Mouse (Mus musculus): ENCODE measurements around the gene Nkx3-2.

- TF ChIP-seq GATA1 (IDR thresholded peaks at IDR 0.05; ENCODE audit: borderline replicate concordance, low read length) (no peak), FLI1 (IDR thresholded peaks at IDR 0.05; ENCODE audit: low read length) (no peak)
These were observed 9.5 kb downstream of the Nkx3-2 start for GRCm38 (mm10) chr5:41754836-41755235.

All from megakaryocyte, embryonic 14.5 days (primary cell).